Comparison of ENCODE assay signal across 8 mouse cellular contexts in the genomic region with DNA sequence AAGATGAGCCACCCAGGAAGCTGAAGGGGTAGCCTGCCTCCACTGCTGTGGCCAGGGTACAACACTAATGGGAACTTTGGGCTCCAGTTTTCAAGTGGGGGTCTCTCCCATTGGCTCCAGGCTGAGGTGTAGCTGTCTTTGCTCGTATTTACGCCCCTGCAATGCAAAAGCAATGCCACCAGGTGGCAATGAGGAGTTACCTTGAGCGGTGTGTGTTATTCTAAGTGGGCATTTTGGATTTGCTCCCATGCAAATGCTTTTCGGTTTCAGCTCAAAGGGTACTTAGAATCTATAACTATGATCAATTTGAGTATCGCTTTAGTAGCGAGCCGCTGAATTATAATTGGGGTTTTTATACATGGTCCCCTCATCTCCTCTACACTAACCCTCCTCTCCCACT. TPM values are rescaled to one million over a fixed set of nuclear protein-coding genes. Genes with fewer than 3 reads are reported as not detected.
DNase-seq lines count a peak whose midpoint lies in the region; ATAC-seq and TF ChIP-seq lines count a peak whose summit lies in the region.

No protein-coding gene starts in this region.

- WGBS in limb, embryonic 10.5 days = 60% methylated on average over 7 of the region's 7 CpGs
- WGBS in stomach, postnatal 0 days = 67% methylated on average over 7 of the region's 7 CpGs

- H3K9me3 ChIP-seq in limb, embryonic 10.5 days (replicated peaks) = 0 out of 2 replicates have a peak, but pooled peaks cover 3% of the 10 kb centered on the region
- no peaks in the 10 kb centered on the region for H3K9me3 ChIP-seq in stomach, postnatal 0 days (ENCODE audit: control insufficient read depth, low read length)

- H3K27me3 ChIP-seq in limb, embryonic 10.5 days (ENCODE audit: low read depth, poor library complexity, severe bottlenecking) = no peaks in the 10 kb centered on the region
- no peaks in the 10 kb centered on the region for H3K27me3 ChIP-seq in stomach, postnatal 0 days (ENCODE audit: control insufficient read depth, insufficient read depth, low read length)

- no peak overlapping the region for H3K9ac ChIP-seq in stomach, postnatal 0 days (ENCODE audit: low read length)

- peak overlapping the region; percentile 93 for H3K27ac ChIP-seq in limb, embryonic 10.5 days
- H3K27ac ChIP-seq in stomach, postnatal 0 days (replicated peaks) = no peak overlapping the region

- TF ChIP-seq CTCF in stomach, postnatal 0 days (IDR thresholded peaks at IDR 0.05; ENCODE audit: low read depth) = peak; percentile 84

- intact Hi-C loops in gastrocnemius, postnatal 36 days (cut with DNase I) = loop anchor here (2.0 kb wide), 2 partner anchors 58 to 108 kb away; partner anchors contain the start of gene Spsb4

- H3K4me1 ChIP-seq in limb, embryonic 10.5 days = peaks cover 72% of the 10 kb centered on the region
- H3K4me1 ChIP-seq in stomach, postnatal 0 days (replicated peaks; ENCODE audit: control insufficient read depth, insufficient read depth) = no peaks in the 10 kb centered on the region; the same call in 1 of the 2 replicates

- DNase-seq in gastrocnemius, postnatal 10 days = peak; percentile 37
- DNase-seq in gastrocnemius, postnatal 36 days = no peak
- DNase-seq in right cerebral cortex, adult 2 months (ENCODE audit: low spot score in 2 of 2) = peak; percentile 46 to 58
- DNase-seq in right cerebral cortex, adult 18-20 months = no peak
- DNase-seq in embryo, embryonic 10 days (ENCODE audit: low spot score) = peak; percentile 80
- peak; percentile 57 for DNase-seq in limb, embryonic 10.5 days (ENCODE audit: low spot score)
- peak; percentile 41 for DNase-seq in stomach, postnatal 0 days (ENCODE audit: low spot score)
- DNase-seq in urinary bladder, adult 2 months (ENCODE audit: low spot score) = no peak

- H3K36me3 ChIP-seq in limb, embryonic 10.5 days = peaks cover 24% of the 10 kb centered on the region
- H3K36me3 ChIP-seq in stomach, postnatal 0 days (ENCODE audit: control insufficient read depth, insufficient read depth, low read length) = no peaks in the 10 kb centered on the region

- H3K4me3 ChIP-seq in limb, embryonic 10.5 days = no peak overlapping the region
- no peak overlapping the region for H3K4me3 ChIP-seq in stomach, postnatal 0 days (ENCODE audit: low read depth, low read length)

- ATAC-seq in stomach, postnatal 0 days (ENCODE audit: low FRiP score, low TSS enrichment) = 0 out of 2 replicates have a peak, but pooled peaks have one; percentile 15

- H3K4me2 ChIP-seq in stomach, postnatal 0 days (replicated peaks; ENCODE audit: low read depth) = no peak overlapping the region

- no peak for TF ChIP-seq EP300 in stomach, postnatal 0 days (optimal IDR thresholded peaks at IDR 0.05)

RNA-seq across cellular contexts. Expression of gene Spsb4, which starts 57.6 kb away (rescaled TPM):
- total RNA-seq in gastrocnemius, postnatal 10 days (2021) = 1 to 10 TPM; 5.6 to 7.8 TPM
- 1 to 10 TPM; 1.4 to 4.1 TPM for total RNA-seq in gastrocnemius, postnatal 36 days (2021)
- polyA plus RNA-seq in limb, embryonic 10.5 days (2016; fragmentation: Nextera tagmentation; extraction: Ambion mirVana) = 70.3 and 80.6 TPM in 2 replicates
- 4.4 and 6.1 TPM in 2 replicates for polyA plus RNA-seq in stomach, postnatal 0 days (2015; fragmentation: Nextera tagmentation; extraction: Ambion mirVana)
- 0.41 and 0.60 TPM in 2 replicates for polyA plus RNA-seq in urinary bladder, adult 2 months (2012; rRNA removed)

Comparison
In these comparisons a context has a peak if more than half of its experiments do, and no peak if none do; other contexts are left out.
1. DNase-seq: peak in gastrocnemius, postnatal 10 days (single experiment), right cerebral cortex, adult 2 months (2 of 2), embryo, embryonic 10 days (single experiment), limb, embryonic 10.5 days (single experiment) and stomach, postnatal 0 days (single experiment); none in gastrocnemius, postnatal 36 days (0 of 2), right cerebral cortex, adult 18-20 months (single experiment) and urinary bladder, adult 2 months (single experiment).
2. RNA of gene Spsb4, which starts 57.6 kb away (polyA plus RNA-seq): 70.3 to 80.6 TPM in limb, embryonic 10.5 days; 4.4 to 6.1 TPM in stomach, postnatal 0 days and 0.41 to 0.60 TPM in urinary bladder, adult 2 months; every median in the first group is over 10 times any median in the second.